Mouse (Mus musculus) splenic B cell, adult 2 months (primary cell): ENCODE results near the gene Tfdp2.

Experiments
- DNase-seq: peaks from one replicate; pipeline ENCODE4 v3.0.0-alpha.2; 2011; ENCODE audit warnings: low read depth, low spot score
- H3K27me3 ChIP-seq: 2 replicates; pipeline ENCODE4 v1.6.1; 2012; ENCODE audit warnings: mild to moderate bottlenecking, low read length, moderate library complexity, mixed read lengths; ENCODE audit not compliant: control insufficient read depth, poor library complexity, insufficient read depth, severe bottlenecking
- H3K36me3 ChIP-seq: 2 replicates; pipeline ENCODE4 v1.6.1; 2012; ENCODE audit warnings: mild to moderate bottlenecking, low read length, moderate library complexity, mixed read lengths; ENCODE audit not compliant: control insufficient read depth, poor library complexity, insufficient read depth, severe bottlenecking

Tfdp2 gene

DNA sequence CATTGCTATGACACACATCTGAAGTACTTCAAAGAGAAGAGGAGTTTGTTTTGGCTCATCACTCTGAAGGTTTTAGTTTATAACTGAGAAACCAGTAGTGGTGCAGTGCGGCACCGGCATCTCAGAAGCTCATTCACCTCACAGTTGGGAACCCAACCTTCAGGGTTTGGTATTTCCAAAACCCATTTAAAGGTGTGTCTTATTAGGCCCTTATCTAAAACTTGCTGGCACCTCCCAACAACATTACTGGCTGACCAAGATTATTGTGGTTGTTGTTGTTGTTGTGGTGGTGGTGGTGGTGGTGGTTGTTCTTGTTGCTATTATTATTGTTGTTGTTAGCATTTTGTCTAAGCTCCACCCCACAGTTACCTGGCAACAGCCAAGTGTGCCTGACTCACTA, 58.7 kb downstream of the Tfdp2 start:
- Histone ChIP-seq H3K36me3 (no peaks in the 10 kb centered on the region), H3K27me3 (no peaks in the 10 kb centered on the region)
- DNase-seq: no peak

DNA sequence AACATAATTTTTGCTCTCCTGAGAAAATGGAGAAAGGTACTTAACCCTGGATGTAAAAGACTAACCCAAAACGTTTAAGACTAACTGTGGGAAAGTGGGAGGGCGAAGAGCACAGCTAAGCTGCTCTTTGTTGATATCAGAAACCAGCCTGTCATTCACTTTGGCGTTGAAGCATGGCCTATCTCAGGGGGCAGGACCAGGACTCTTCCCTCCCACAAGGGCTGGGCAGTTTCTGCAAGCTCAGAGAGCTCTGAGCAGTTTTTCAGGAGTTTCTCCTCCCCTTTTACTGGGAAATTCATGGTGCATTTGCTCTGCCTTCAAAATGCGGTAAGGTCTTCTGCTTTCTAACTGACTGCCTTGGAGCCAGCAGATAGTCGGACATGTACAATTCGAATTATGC, 62.4 kb downstream of the Tfdp2 start:
- DNase-seq: peak; percentile 15
- no peaks in the 10 kb centered on the region for H3K36me3 ChIP-seq
- H3K27me3 ChIP-seq: no peaks in the 10 kb centered on the region

DNA sequence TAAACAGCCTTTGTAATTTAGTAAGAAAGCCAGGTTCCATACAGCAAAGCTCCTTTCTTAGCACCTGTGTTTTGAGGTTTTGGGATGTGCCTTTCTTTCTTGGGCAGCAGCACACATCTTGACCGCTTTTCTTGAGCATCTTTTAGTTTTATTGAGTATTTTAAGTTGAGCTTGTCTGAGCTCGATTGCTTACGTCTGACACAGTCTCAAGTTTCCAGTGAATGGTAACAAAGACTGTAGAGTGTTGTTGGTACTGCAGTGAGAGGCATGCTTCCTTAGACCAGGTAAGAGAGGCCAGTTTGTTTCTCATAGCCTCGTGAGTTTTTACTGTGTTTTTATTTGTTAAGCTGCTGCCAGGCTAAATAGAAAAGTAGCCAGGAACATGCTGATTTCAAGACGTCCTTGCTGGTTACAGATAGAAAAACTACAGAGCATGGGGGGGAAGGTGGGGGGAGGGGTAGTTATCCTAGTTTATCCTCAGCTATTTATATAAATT, 63.0 kb downstream of the Tfdp2 start:
- no peaks in the 10 kb centered on the region for H3K36me3 ChIP-seq
- H3K27me3 ChIP-seq: no peaks in the 10 kb centered on the region
- DNase-seq: peak; percentile 63

DNA sequence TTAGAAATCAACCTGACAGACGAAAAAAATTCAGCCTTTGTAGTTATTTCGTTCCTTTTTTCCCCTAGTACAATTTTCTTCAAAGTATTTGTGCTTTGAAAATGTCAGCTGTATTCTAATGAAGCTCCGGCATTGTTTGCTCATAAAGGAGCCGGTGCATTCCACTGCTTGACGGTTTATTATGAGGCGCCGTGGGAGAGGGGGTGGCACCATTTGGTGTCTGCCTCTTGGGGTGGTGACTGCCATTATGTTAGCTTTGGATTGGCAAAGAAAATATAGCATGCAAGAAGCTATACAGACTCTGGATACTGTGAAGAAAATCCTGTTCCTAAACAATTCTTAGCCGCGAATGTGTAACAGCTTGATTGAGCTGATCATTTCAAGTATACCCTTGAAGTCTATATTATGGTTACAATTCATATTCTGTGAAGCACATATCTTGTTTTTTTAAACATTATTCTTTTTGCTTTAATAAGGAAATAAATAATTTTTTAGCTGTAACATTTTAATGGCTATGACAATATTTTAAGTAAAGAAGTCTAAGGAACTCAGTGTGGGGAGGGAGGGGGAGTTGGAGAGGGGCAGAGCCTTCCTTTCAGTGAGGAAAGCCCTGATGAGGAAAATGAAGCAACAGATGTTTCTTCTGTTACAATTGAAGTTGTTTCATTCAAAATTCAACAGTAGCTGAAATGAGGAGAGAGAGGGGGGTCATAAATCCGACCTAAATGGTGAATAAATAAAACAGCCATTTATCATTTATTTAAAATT, 63.9 kb downstream of the Tfdp2 start:
- H3K36me3 ChIP-seq: no peaks in the 10 kb centered on the region
- DNase-seq: peak; percentile 19
- no peaks in the 10 kb centered on the region for H3K27me3 ChIP-seq

DNA sequence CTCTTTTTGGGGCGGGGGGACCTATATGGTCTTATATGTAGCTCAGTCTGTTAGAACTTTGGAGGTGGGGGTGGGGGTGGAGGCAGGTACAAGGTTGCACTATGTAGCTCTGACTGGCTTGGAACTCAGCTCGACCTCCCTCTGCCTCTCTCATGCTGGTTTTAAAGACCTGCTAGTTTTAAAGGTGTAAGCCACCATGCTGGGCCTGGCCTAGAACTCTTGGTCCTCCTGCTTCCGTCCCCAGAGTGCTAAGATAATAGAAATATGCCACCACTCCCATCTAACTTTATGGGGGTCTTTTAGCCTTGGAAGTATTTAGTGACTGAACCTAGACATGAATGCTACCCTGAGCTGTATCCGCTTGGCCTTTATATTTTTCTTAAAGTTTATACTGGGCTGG, 65.0 kb downstream of the Tfdp2 start:
- DNase-seq: no peak
- Histone ChIP-seq H3K27me3 (no peaks in the 10 kb centered on the region), H3K36me3 (no peaks in the 10 kb centered on the region)

DNA sequence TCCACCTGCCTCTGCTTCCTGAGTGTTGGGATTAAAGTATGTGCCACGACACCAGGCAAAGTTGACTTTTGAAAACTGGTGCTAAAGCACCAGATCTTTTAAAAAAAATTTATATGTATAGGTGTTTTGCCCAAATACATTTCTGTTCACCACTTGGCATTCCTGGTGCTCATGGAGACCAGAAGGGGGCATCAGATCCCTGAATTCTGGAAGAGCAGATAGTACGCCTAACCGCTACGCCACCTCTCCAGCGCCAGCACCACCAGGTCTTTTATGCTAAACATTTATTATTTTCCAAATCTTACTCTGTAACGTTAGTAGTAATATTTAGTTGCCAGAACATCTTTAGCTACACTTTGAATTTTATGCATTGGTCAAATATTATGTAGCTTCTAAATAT, 65.9 kb downstream of the Tfdp2 start:
- H3K27me3 ChIP-seq: no peaks in the 10 kb centered on the region
- no peak for DNase-seq

DNA sequence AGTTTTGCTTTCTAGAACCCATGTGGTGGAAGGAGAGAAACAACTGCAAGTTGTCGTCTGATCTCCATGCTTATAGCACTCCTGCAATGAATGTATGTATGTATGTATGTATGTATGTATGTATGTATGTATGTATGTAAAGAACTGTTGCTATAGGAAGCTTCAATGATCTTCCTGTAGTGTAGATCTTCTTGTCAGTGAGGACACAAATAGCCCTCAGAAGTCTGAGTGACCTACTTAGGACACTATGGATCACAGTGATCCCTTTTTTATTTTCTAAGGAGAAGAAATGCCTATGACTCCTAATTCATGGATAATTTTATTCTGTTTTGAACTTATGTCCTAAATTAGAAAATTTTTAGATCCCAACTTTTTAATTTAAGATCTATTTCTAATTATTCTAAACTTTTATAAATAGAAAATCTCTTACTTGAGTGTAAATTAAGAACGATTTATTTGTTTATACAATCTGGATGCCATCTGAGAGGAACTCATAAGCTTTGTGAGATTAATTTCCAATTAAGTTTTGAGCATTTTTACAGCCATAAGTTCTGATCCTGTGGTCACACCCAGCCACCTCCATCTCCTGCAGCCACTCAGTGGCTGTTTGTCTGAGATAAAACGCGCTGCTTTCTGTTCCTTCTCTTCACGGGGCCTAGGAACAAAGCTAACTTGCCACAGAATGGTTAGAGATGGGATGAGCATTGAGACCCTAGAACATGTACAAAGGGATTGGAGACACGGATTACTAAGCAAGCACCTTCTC, 70.9 kb downstream of the Tfdp2 start:
- Histone ChIP-seq H3K27me3 (no peaks in the 10 kb centered on the region), H3K36me3 (no peaks in the 10 kb centered on the region)
- no peak for DNase-seq

More for the DNA sequence above, 65.9 kb downstream of the Tfdp2 start:
- no peaks in the 10 kb centered on the region for H3K36me3 ChIP-seq

DNA sequence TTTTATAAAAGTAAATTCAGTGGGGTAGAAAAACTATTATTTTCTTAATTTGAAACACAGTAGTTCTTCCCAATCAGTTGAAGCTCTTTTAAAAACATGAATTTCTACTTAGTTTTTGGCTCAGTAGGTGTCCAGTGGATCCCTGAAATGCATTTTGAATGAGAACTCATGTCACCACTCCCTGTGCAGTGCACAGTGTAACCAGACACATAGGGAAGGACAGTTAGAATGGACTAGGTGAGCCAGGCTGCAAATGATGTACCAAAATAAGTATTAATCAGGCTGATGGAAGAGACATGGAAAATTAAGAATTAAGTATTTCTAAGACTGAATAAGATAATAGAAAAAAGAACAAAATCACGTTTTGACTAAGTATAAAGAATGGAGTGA, 71.5 kb downstream of the Tfdp2 start:
- Histone ChIP-seq H3K27me3 (no peaks in the 10 kb centered on the region), H3K36me3 (no peaks in the 10 kb centered on the region)
- no peak for DNase-seq

DNA sequence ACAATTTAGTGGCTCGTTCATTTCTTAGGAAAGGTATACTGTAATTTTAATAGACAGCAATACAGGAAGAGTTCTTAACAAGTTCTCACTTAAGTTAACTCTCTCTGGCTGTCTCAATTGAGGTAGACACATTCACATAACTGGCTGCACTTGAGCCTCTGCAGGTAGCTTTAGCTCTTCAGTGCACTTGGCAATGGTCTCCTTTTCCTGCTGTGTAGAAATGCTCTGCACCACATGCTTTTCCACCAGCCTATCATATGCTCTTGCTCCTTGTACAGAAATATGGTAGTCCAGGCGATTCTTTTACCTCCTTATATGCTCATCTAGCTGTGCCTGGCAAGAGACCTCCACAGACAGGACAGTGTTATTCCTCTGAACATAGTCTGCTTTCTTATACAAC, 73.7 kb downstream of the Tfdp2 start:
- no peak for DNase-seq
- Histone ChIP-seq H3K27me3 (no peaks in the 10 kb centered on the region), H3K36me3 (no peaks in the 10 kb centered on the region)

DNA sequence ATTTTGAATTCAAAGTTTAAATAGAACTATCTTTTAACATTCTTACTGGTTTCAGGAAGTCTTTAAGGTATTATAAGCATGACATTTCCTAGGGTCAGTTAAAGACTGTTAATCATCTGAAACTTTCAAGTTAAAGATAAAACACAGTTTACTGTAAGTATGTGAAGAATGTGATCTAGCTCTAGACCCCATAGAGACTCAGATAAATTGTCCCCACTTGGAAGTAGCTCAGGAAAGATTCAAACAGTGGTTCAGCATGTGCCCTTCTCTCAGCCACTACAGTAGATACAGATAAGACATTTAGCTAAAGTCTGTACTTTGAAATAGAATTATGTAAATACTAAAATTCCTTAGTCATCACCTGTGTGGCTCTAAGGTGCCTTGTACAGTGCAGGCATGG, 79.5 kb downstream of the Tfdp2 start:
- H3K27me3 ChIP-seq: no peaks in the 10 kb centered on the region
- H3K36me3 ChIP-seq: no peaks in the 10 kb centered on the region

DNA sequence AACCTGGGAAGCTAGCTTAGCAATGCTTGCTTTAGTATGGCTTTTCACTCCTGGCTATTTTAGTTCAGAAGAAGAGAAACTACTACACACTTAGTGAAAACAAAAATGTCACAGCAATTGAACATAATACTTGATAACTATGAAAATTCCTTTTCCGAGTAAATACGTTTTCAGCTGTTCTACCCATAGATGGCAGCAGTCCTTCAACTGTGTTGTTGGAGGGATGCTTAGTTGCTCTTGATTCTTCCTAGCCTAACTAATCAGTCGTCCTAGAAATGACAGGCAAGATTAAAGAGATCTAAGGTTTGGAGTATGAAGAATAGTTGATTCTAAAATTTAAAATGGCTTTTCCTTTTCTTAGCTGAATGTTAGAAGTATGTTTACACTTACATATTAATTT, 85.4 kb downstream of the Tfdp2 start:
- DNase-seq: peak; percentile 11
- Histone ChIP-seq H3K36me3 (no peaks in the 10 kb centered on the region), H3K27me3 (no peaks in the 10 kb centered on the region)

More for the DNA sequence above, 79.5 kb downstream of the Tfdp2 start:
- no peak for DNase-seq

DNA sequence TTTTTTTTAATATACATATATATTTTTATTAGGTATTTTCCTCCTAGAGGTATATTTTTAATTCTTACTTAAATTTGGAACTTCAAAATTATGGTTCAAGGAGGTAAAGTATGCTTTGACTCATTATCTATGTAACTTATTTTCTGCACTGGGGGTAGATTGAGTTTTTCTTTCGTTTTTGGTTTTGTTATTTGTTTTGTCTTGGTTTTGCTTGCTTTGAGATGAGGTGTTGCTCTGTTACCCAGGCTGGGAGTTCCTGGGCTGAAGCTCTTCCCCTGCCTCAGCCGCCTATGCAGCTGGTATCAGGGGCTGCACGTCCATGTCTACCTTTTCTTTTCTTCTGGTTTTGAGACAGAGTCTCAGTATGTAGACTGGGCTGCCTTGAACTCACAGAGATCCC, 86.0 kb downstream of the Tfdp2 start:
- no peak for DNase-seq
- Histone ChIP-seq H3K36me3 (no peaks in the 10 kb centered on the region), H3K27me3 (no peaks in the 10 kb centered on the region)

DNA sequence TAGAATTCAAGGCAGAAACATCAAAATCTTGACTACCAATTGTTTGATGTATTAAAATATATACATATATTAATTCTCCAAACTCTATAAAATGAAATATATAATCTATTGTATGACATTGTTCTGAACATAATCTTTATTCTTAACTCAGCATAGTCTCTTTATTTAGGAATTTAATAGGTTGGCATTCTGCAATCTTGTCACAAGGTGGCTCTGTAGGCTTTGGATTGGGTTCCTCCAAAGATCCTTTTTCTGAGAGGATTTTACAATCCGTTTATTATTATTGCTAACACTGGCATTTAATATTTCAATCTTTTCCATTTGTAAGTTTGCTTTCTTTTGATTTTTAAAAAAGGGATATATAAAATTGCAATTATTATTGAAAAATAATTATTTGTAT, 88.8 kb downstream of the Tfdp2 start:
- H3K27me3 ChIP-seq: no peaks in the 10 kb centered on the region
- H3K36me3 ChIP-seq: no peaks in the 10 kb centered on the region
- DNase-seq: peak; percentile 43

DNA sequence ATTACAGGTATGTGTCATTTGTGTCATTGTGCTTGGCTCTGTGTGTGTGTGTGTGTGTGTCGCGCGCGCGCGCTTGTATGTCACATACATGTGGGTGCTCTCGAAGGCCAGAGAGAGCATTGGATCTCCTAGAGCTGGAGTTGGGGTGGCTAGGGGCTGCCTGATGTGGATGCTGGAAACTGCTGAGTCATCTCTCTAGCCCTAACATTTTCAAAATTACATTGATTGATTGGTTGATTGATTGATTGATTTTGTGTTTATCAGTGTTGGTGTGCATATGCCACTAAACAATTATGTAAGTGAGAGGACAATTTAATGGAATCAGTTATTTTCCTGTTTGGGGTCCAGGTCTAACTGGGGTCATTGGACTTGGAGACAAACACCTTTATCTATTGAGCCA, 96.1 kb downstream of the Tfdp2 start:
- Histone ChIP-seq H3K36me3 (peaks cover 2% of the 10 kb centered on the region; the same call in 1 of the 2 replicates), H3K27me3 (no peaks in the 10 kb centered on the region)
- DNase-seq: no peak

DNA sequence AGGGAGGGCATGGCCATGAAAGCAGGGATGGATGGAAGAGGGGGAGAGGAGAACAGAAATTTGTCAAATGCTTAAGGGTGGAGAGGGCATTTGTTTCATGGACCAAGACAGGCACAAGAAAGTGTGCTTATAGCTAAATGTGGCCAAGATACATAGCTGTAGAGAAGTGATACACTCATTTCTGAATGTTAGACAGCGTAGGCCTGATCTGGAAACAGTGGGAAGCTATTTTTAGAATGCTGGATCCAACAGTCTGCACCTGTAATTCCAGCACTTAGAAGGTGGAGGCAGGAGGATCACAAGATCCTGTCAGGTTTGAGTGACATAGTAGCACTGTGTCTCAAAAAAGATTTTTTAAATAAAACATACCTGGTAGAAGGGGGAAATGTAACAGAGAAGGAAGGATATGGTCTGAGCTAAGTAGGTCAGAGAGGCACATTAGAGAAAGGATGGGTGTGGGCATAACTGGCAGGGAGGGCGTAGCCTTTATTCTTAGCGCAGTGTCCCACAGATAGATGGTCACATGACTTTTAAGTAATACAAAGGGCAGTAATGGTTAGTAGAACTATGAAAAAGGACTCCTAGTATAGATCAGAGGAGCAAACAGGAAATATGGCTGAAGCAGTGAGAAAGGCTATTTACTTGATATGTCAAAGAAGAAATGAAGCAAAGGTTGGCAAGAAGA, 103.4 kb downstream of the Tfdp2 start:
- Histone ChIP-seq H3K36me3 (peaks cover 4% of the 10 kb centered on the region), H3K27me3 (no peaks in the 10 kb centered on the region)
- DNase-seq: no peak
